Mouse (Mus musculus) limb, embryonic 14.5 days (tissue): ENCODE results near the gene Ctnnd1. TPM values are rescaled to one million over a fixed set of nuclear protein-coding genes. Genes with fewer than 3 reads are reported as not detected.
A peak's percentile ranks its signal among the peaks of the same experiment; 100 is the strongest.

Experiments
- ATAC-seq: fragments of 200-750 bp; cut with Nextera tagmentation; 2 replicates; pipeline ENCODE4 v1.8.0; 2017; ENCODE audit warnings: low read depth, moderate number of reproducible peaks, moderate TSS enrichment; ENCODE audit not compliant: low FRiP score
- DNase-seq: peaks from one replicate; pipeline ENCODE4 v3.0.0-alpha.2; 2015; ENCODE audit warnings: low spot score
- H3K27ac ChIP-seq: fragments of 300-500 bp; sonication (generic); replicated peaks from 2 replicates; pipeline ENCODE4 v1.5.1; 2014; ENCODE audit warnings: low read depth, mild to moderate bottlenecking, low read length, moderate library complexity, mixed read lengths
- H3K27me3 ChIP-seq: fragments of 300-500 bp; sonication (generic); 2 replicates; pipeline ENCODE4 v1.6.1; 2014; ENCODE audit warnings: low read length, mixed read lengths; ENCODE audit not compliant: control insufficient read depth, insufficient read depth
- H3K36me3 ChIP-seq: fragments of 300-500 bp; sonication (generic); 2 replicates; pipeline ENCODE4 v1.6.1; 2014; ENCODE audit warnings: mild to moderate bottlenecking, low read length, moderate library complexity, mixed read lengths; ENCODE audit not compliant: control insufficient read depth, insufficient read depth
- H3K4me1 ChIP-seq: fragments of 300-500 bp; sonication (generic); 2 replicates; pipeline ENCODE4 v1.6.1; 2014; ENCODE audit warnings: antibody characterized with exemption, low read length, mixed read lengths; ENCODE audit not compliant: control insufficient read depth, insufficient read depth
- H3K4me2 ChIP-seq: fragments of 300-500 bp; sonication (generic); replicated peaks from 2 replicates; pipeline ENCODE4 v1.6.1; 2014; ENCODE audit warnings: low read depth, mild to moderate bottlenecking, low read length, moderate library complexity; ENCODE audit not compliant: severe bottlenecking
- H3K4me3 ChIP-seq: fragments of 300-500 bp; sonication (generic); replicated peaks from 2 replicates; pipeline ENCODE4 v1.5.1; 2014; ENCODE audit warnings: low read length
- H3K9ac ChIP-seq: fragments of 300-500 bp; sonication (generic); 2 replicates; pipeline ENCODE4 v1.6.1; 2014; ENCODE audit warnings: mild to moderate bottlenecking, low read depth, low read length, moderate library complexity; ENCODE audit not compliant: severe bottlenecking
- H3K9me3 ChIP-seq: fragments of 300-500 bp; sonication (generic); 2 replicates; pipeline ENCODE4 v1.6.1; 2016; ENCODE audit warnings: low read length; ENCODE audit not compliant: control insufficient read depth
- POLR2A ChIP-seq: fragments of 200-500 bp; IDR thresholded peaks from 2 replicates; pipeline ENCODE4 v1.8.0; 2012; ENCODE audit warnings: inconsistent platforms, mild to moderate bottlenecking, moderate library complexity, borderline replicate concordance; ENCODE audit not compliant: insufficient read depth, insufficient read length; ENCODE audit errors: extremely low read depth
- WGBS: fragments of 180-500 bp; shearing (Covaris S2); extraction: QIAGEN DNeasy Blood & Tissue Kit; methylation state at CpG from one replicate; pipeline ENCODE4 v1.1.7; 2014; 5-methylcytosine and 5-hydroxymethylcytosine counted together
- polyA plus RNA-seq, 2 experiments: library from polyadenylated mRNA; depleted of rRNA in 1 of 2; stranded (reverse) in 1 of 2; unstranded in 1 of 2; fragments of >200 nt; fragmentation: Nextera tagmentation in 1 of 2; extraction: Ambion mirVana in 1 of 2; gene quantifications; 2 replicates each; pipeline versions ENCODE4 v1.2.1 to v1.2.3; 2012 to 2014

Gene Ctnnd1
- polyA plus RNA-seq (2012; rRNA removed): 85.0 and 92.1 TPM in 2 replicates
- polyA plus RNA-seq (2014; fragmentation: Nextera tagmentation; extraction: Ambion mirVana): 46.0 and 47.7 TPM in 2 replicates

DNA sequence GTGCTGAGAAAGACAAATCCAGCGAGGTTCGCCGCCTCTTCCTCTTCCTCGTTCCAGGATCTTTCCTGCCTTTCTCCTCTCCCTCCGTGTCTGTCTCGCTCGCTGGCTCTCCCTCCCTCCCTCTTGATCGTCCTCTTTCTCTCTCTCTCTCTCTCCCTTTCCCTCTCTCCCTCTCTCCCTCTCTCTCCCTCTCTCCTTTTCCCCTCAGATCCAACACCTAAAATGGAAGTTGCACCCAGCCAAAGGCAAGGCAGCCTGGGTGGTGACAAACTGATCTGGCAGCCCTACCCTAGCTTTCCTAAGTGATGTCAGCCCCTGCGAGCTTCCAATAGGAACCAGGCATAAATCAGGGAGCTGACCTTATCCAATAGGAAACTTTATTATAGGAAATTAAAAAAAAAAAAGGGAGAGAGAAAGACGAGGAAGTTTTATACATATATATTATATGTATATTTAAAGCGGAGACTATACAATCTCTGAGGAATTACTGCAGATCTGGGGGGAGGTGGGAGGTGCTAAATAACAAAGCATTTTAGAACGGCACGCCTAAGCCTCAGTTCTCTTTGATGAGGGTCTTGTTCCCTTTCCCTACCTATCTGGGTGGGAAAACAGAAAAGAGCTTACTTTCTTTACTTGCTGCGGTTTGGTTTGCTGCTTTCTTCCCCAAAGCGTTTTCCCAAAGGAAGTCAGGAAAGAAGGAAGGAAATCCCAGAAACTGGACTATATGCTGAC is at the start of gene Ctnnd1:
TSS of gene Ctnnd1 (minus strand) at position 302 of the 732 bp plus-strand sequence.
- H3K9me3 ChIP-seq: no peaks in the 10 kb centered on the region
- H3K36me3 ChIP-seq: no peaks in the 10 kb centered on the region
- H3K4me1 ChIP-seq: peaks cover 2% of the 10 kb centered on the region
- peak within 1 kb of the TSS; percentile 54 for H3K4me2 ChIP-seq
- WGBS: 0% methylated on average over 15 of the region's 15 CpGs
- H3K9ac ChIP-seq: peak within 1 kb of the TSS; percentile 89
- peak within 1 kb of the TSS; percentile 66 for H3K4me3 ChIP-seq
- TF ChIP-seq POLR2A: peak; percentile 97; the same call in 1 of the 2 replicates
- DNase-seq (peak; percentile 95), ATAC-seq (peak; percentile 98)
- no peaks in the 10 kb centered on the region for H3K27me3 ChIP-seq
- peak within 1 kb of the TSS; percentile 94 for H3K27ac ChIP-seq

DNA sequence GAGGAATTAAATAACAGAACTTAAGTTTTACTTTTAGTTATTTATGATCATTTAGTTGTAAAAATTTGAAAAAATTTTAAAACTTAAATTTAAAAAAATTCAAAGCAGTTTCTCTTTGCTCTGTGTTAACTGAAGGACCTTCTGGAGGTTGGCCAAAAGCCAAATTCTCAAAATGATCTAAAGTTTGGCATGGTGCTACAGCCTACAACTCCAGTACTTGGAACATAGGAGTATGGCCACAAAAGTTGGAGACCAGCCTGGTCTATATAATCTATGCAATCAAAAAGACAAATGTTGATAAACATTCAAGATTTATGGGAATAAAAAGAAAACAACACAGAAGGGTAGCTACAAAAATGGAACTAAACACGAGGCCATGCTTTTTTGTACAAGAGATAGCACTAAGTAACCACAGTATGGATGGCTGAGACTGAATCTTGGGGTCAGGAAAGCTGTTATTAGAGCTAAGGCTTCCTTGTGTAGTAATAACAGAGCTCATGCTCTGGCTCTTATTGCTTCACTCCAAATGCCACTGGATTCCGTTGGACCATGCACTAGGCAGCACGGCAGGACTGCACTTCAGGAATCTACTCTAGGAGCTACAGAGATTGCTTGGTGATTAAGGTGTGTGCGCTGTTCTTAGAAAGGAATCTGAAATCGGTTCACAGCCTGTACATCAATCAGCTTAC is 44.6 kb upstream of the Ctnnd1 start:
- DNase-seq: no peak
- no peaks in the 10 kb centered on the region for H3K9me3 ChIP-seq
- H3K9ac ChIP-seq: no peak overlapping the region
- H3K4me2 ChIP-seq: no peak overlapping the region
- ATAC-seq: no peak
- H3K4me3 ChIP-seq: no peak overlapping the region
- H3K36me3 ChIP-seq: peaks cover 75% of the 10 kb centered on the region
- 92% methylated on average over 5 of the region's 5 CpGs for WGBS
- H3K27me3 ChIP-seq: no peaks in the 10 kb centered on the region
- no peak for TF ChIP-seq POLR2A
- H3K27ac ChIP-seq: no peak overlapping the region
- H3K4me1 ChIP-seq: no peaks in the 10 kb centered on the region

DNA sequence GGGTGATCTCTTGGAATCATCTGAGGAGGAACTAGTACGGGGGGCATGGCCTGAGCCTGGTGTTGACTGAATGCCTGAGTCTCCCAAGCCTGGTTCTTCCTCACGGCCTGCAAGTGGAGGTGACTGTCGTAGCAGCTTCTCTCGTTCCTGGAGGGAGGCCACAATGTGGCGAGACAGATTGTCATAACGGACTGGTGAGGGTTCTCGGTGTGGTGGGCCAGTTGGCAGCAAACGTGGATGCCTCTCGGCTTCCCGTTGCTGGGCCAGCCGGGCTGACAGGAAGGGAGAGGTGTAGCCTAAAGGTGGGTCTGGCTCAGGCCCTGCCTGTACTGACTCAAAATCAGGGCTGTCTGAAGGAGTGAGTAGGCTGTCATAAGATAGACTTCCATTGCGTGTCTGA is 39.5 kb upstream of the Ctnnd1 start:
- ATAC-seq: no peak
- peaks cover 82% of the 10 kb centered on the region for H3K36me3 ChIP-seq
- WGBS: 94% methylated on average over 12 of the region's 12 CpGs

DNA sequence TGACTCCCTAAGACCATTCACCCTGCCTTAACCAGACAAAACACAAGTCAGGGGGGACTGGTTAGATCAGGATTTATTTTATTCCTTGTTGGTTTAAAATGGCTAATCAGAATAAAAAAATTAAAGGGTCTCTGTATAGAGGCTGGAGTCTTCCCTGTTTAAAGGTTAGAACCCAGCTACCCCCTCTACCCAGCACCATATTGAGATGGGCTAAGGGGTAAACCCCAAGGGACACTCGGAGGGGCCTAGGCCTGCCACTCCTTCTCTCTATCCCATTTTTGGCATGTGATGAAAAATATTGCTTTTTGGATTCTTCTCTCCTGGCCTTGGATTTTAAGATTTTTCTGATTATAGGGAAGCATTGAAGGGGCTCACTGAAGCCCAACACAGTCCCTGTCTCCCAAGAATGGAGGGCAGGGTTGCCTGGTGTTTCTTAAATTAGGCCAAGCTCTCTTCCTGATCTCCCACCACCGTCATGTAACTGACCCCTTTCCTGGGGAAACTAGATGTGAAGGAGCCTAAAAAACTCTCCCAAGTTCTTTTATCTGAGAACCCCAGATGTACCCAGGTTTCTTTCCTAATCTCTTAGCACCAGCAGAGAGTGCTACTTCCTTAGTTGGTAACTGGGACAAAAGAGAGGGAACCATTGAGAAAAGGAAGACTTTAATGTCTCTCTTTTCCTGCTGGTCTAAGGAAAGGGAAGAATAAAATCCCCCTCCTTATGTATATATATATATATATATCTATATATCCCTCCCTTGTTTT is 37.7 kb upstream of the Ctnnd1 start:
- no peaks in the 10 kb centered on the region for H3K4me1 ChIP-seq
- no peak for TF ChIP-seq POLR2A
- no peak overlapping the region for H3K9ac ChIP-seq
- no peaks in the 10 kb centered on the region for H3K9me3 ChIP-seq
- ATAC-seq (no peak), DNase-seq (no peak)
- WGBS: 83% methylated on average over 2 of the region's 2 CpGs
- peaks cover 78% of the 10 kb centered on the region for H3K36me3 ChIP-seq
- H3K4me3 ChIP-seq: no peak overlapping the region
- H3K27me3 ChIP-seq: no peaks in the 10 kb centered on the region
- H3K4me2 ChIP-seq: no peak overlapping the region
- no peak overlapping the region for H3K27ac ChIP-seq

More for the DNA sequence above, 39.5 kb upstream of the Ctnnd1 start:
- no peak for TF ChIP-seq POLR2A
- Histone ChIP-seq H3K4me2 (no peak overlapping the region), H3K4me3 (no peak overlapping the region), H3K27me3 (no peaks in the 10 kb centered on the region), H3K27ac (no peak overlapping the region), H3K4me1 (no peaks in the 10 kb centered on the region), H3K9me3 (no peaks in the 10 kb centered on the region), H3K9ac (no peak overlapping the region)
- DNase-seq: no peak

DNA sequence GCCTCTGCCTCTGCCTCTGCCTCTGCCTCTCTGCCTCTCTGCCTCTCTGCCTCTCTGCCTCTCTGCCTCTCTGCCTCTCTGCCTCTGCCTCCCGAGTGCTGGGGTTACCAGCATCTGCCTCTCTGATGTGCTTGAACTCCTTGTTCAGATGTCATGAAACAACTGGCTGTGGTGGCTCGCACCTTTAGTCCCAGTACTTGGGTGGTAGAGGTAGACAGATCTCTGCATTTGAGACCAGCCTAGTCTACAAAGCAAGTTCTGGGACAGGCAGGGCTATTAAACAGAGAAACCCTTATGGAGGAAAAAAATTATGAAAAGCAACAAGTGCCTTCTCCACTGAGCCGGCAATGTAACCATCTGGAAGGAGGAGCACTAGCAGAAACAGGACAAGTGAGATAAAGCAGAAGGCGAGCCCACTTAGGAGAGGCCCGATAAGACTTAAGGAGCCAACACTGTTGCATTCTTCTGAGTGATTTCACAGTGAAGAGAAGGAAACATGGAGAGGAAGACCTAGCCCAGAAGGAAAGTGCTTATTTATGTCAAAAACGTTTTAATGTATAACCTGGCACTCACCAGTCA is 32.1 kb upstream of the Ctnnd1 start:
- Histone ChIP-seq H3K4me3 (no peak overlapping the region), H3K4me2 (no peak overlapping the region), H3K4me1 (peaks cover 5% of the 10 kb centered on the region; the same call in 1 of the 2 replicates), H3K27me3 (no peaks in the 10 kb centered on the region), H3K27ac (no peak overlapping the region), H3K36me3 (peaks cover 42% of the 10 kb centered on the region), H3K9me3 (no peaks in the 10 kb centered on the region), H3K9ac (no peak overlapping the region)
- no peak for TF ChIP-seq POLR2A
- DNase-seq: no peak
- no peak for ATAC-seq
- 79% methylated on average over 6 of the region's 6 CpGs for WGBS
